Mouse (Mus musculus): ENCODE data around the gene Macrod2.

DNA sequence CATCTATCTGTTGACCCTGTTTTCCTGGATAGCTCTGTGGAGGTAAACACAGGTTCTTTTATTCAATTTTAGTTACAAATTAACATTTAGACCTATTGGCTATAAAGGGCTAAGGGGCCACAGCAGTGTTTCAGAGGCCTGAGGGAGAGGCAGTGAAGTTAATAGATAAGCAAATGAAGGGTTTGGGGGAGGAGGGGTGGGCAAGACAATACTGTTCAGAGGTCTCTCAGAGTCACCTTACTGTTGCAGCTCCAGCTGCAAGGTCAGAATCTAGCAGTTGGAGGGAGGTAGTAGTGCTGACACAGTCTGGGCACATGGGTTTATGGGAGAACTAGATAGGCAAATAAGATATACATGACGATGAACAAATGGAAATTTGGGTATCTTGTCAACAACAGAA, 1156.6 kb downstream of the Macrod2 start:
- TF ChIP-seq CEBPB (IDR thresholded peaks at IDR 0.05; ENCODE audit: low read depth) = no peak
- no peak for TF ChIP-seq CTCF (IDR thresholded peaks at IDR 0.05; ENCODE audit: control insufficient read depth, insufficient read depth, insufficient read length)
- no peak for TF ChIP-seq MAX (IDR thresholded peaks at IDR 0.05)
- TF ChIP-seq MYOD1 (IDR thresholded peaks at IDR 0.05; ENCODE audit: control insufficient read depth, insufficient read length, low read depth) = no peak
- TF ChIP-seq MYOG (IDR thresholded peaks at IDR 0.05; ENCODE audit: control insufficient read depth, extremely low read depth, insufficient read length) = no peak
- no peak for TF ChIP-seq USF1 (IDR thresholded peaks at IDR 0.05; ENCODE audit: low read depth)

Measured in C2C12 (cell line).